Mouse (Mus musculus) erythroblast, embryonic 14.5 days (primary cell): ENCODE results near the gene Hdac2. TPM values are rescaled to one million over a fixed set of nuclear protein-coding genes. Genes with fewer than 3 reads are reported as not detected.

ENCODE experiments used
- H3K27me3 ChIP-seq: 2 replicates; pipeline ENCODE4 v1.6.1; 2012; ENCODE audit warnings: inconsistent platforms; ENCODE audit not compliant: control insufficient read depth
- H3K36me3 ChIP-seq: 2 replicates; pipeline ENCODE4 v1.6.1; 2012; ENCODE audit warnings: mild to moderate bottlenecking, inconsistent platforms; ENCODE audit not compliant: control insufficient read depth
- H3K4me1 ChIP-seq: 2 replicates; pipeline ENCODE4 v1.6.1; 2012; ENCODE audit warnings: inconsistent platforms; ENCODE audit not compliant: control insufficient read depth
- H3K4me3 ChIP-seq: replicated peaks from 2 replicates; pipeline ENCODE3; 2012; ENCODE audit warnings: moderate library complexity, mild to moderate bottlenecking, inconsistent platforms
- H3K9me3 ChIP-seq: 2 replicates; pipeline ENCODE4 v1.6.1; 2012; ENCODE audit warnings: low read length, inconsistent platforms, mixed read lengths; ENCODE audit not compliant: control insufficient read depth
- GATA1 ChIP-seq: IDR thresholded peaks from 2 replicates; pipeline ENCODE4 v1.6.1; 2012; ENCODE audit warnings: low read length, inconsistent platforms, mixed read lengths
- TAL1 ChIP-seq: IDR thresholded peaks from 3 replicates; pipeline ENCODE4 v1.6.1; 2012; ENCODE audit warnings: low read length, inconsistent platforms, mixed read lengths
- polyA plus RNA-seq: library from polyadenylated mRNA; stranded (reverse); fragments of >175 nt; gene quantifications from 2 replicates; pipeline ENCODE4 v1.2.3, GENCODE M21; 2012

Gene Hdac2
- polyA plus RNA-seq, 1 experiment, result 2.9 TPM

GRCm38 (mm10) chr10:36981866-36982265 lies 7.5 kb downstream of the Hdac2 start:
- Histone ChIP-seq H3K36me3 (peaks cover 11% of the 10 kb centered on the region), H3K27me3 (no peaks in the 10 kb centered on the region), H3K4me3 (no peak overlapping the region), H3K4me1 (peaks cover 5% of the 10 kb centered on the region), H3K9me3 (0 out of 2 replicates have a peak, but pooled peaks cover 2% of the 10 kb centered on the region)
- TF ChIP-seq GATA1, result no peak
- no peak for TF ChIP-seq TAL1

- H3K4me1 ChIP-seq, result peaks cover 5% of the 10 kb centered on the region
- TF ChIP-seq GATA1 (no peak), TAL1 (no peak)
- peaks cover 73% of the 10 kb centered on the region for H3K36me3 ChIP-seq
- H3K27me3 ChIP-seq, result no peaks in the 10 kb centered on the region
- H3K9me3 ChIP-seq, result no peaks in the 10 kb centered on the region
- no peak overlapping the region for H3K4me3 ChIP-seq
These were observed 17.8 kb downstream of the Hdac2 start for GRCm38 (mm10) chr10:36992149-36992548.

- no peak overlapping the region for H3K4me3 ChIP-seq
- no peaks in the 10 kb centered on the region for H3K9me3 ChIP-seq
- peaks cover 63% of the 10 kb centered on the region for H3K36me3 ChIP-seq
- H3K4me1 ChIP-seq, result no peaks in the 10 kb centered on the region
- TF ChIP-seq GATA1, result no peak
- no peak for TF ChIP-seq TAL1
- no peaks in the 10 kb centered on the region for H3K27me3 ChIP-seq
These were observed 26.5 kb downstream of the Hdac2 start for GRCm38 (mm10) chr10:37000839-37001238.

GRCm38 (mm10) chr10:37014274-37015107 lies 40.1 kb downstream of the Hdac2 start:
- Histone ChIP-seq H3K27me3 (no peaks in the 10 kb centered on the region), H3K36me3 (no peaks in the 10 kb centered on the region), H3K9me3 (no peaks in the 10 kb centered on the region), H3K4me1 (no peaks in the 10 kb centered on the region), H3K4me3 (no peak overlapping the region)
- TF ChIP-seq TAL1 (no peak), GATA1 (no peak)

GRCm38 (mm10) chr10:37015729-37016128 lies 41.4 kb downstream of the Hdac2 start:
- Histone ChIP-seq H3K36me3 (no peaks in the 10 kb centered on the region), H3K4me3 (no peak overlapping the region), H3K27me3 (no peaks in the 10 kb centered on the region), H3K9me3 (no peaks in the 10 kb centered on the region), H3K4me1 (no peaks in the 10 kb centered on the region)
- no peak for TF ChIP-seq GATA1
- no peak for TF ChIP-seq TAL1

GRCm38 (mm10) chr10:37016200-37016599 lies 41.9 kb downstream of the Hdac2 start:
- no peaks in the 10 kb centered on the region for H3K36me3 ChIP-seq
- no peak for TF ChIP-seq GATA1
- TF ChIP-seq TAL1, result no peak
- no peaks in the 10 kb centered on the region for H3K4me1 ChIP-seq
- H3K4me3 ChIP-seq, result no peak overlapping the region
- no peaks in the 10 kb centered on the region for H3K27me3 ChIP-seq
- H3K9me3 ChIP-seq, result no peaks in the 10 kb centered on the region

- Histone ChIP-seq H3K27me3 (no peaks in the 10 kb centered on the region), H3K4me3 (no peak overlapping the region), H3K4me1 (no peaks in the 10 kb centered on the region), H3K36me3 (no peaks in the 10 kb centered on the region), H3K9me3 (no peaks in the 10 kb centered on the region)
- TF ChIP-seq GATA1 (no peak), TAL1 (no peak)
These were observed 50.0 kb downstream of the Hdac2 start for GRCm38 (mm10) chr10:37024301-37024700.

GRCm38 (mm10) chr10:37028651-37029050 lies 54.3 kb downstream of the Hdac2 start:
- Histone ChIP-seq H3K36me3 (no peaks in the 10 kb centered on the region), H3K4me3 (no peak overlapping the region), H3K4me1 (no peaks in the 10 kb centered on the region), H3K9me3 (no peaks in the 10 kb centered on the region), H3K27me3 (no peaks in the 10 kb centered on the region)
- no peak for TF ChIP-seq GATA1
- no peak for TF ChIP-seq TAL1

- Histone ChIP-seq H3K36me3 (no peaks in the 10 kb centered on the region), H3K9me3 (no peaks in the 10 kb centered on the region; the same call in 1 of the 2 replicates), H3K27me3 (no peaks in the 10 kb centered on the region), H3K4me3 (no peak overlapping the region), H3K4me1 (no peaks in the 10 kb centered on the region)
- no peak for TF ChIP-seq GATA1
- no peak for TF ChIP-seq TAL1
These were observed 60.8 kb downstream of the Hdac2 start for GRCm38 (mm10) chr10:37035090-37035497.
